Mouse (Mus musculus): ENCODE measurements at regions not wholly inside any gene's neighbourhood (a gene's known extent, or its start where the extent isn't known, plus 50 kb on each side); places are given as distances from the start of the nearest gene placed in this dataset.

DNA sequence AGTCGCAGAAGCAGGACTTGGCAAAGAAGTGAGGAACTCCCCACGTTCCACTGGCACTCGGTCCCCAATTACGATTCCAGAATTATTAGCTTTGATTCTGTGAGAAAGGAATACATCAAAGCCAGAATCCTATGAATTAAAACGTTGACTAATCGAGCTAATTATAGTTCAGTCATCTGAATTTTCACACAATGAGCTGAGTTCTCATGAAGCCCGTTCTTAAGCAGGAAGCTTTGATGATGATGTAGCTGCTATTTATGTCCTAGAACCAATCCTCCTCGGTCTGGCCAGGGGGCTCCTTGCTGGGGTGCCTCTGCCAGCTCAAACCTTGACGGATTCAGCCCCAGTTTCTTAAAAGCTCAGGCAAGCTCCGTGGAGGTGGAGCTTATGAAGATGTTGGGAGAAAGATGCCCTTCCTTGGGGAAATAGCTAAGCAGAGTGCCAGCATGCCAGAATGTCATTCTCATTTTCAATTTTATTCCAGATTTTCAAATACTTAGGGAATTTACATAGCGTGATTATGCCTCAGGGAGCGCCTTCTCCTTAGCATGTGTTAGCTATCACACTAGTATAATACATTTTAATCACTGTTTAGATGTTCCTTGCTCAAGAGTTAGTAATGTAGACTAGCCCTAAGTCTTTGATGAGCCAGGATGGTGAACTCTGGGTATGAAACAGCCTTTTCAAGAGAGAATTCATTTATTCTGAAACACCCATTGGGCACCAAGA, 65.5 kb upstream of the Ppm1b start:
- Histone ChIP-seq H3K4me3 (replicated peaks) (no peak overlapping the region), H3K4me1 (replicated peaks) (no peaks in the 10 kb centered on the region), H3K9ac (replicated peaks) (no peak overlapping the region), H3K36me3 (no peaks in the 10 kb centered on the region), H3K27ac (no peak overlapping the region), H3K27me3 (no peaks in the 10 kb centered on the region), H3K4me2 (no peak overlapping the region), H3K9me3 (no peaks in the 10 kb centered on the region)
- 73% methylated on average over 12 of the region's 12 CpGs for WGBS
- ATAC-seq (ENCODE audit: insufficient number of reproducible peaks, insufficient read depth, low FRiP score, low TSS enrichment, low read depth) = no peak

DNA sequence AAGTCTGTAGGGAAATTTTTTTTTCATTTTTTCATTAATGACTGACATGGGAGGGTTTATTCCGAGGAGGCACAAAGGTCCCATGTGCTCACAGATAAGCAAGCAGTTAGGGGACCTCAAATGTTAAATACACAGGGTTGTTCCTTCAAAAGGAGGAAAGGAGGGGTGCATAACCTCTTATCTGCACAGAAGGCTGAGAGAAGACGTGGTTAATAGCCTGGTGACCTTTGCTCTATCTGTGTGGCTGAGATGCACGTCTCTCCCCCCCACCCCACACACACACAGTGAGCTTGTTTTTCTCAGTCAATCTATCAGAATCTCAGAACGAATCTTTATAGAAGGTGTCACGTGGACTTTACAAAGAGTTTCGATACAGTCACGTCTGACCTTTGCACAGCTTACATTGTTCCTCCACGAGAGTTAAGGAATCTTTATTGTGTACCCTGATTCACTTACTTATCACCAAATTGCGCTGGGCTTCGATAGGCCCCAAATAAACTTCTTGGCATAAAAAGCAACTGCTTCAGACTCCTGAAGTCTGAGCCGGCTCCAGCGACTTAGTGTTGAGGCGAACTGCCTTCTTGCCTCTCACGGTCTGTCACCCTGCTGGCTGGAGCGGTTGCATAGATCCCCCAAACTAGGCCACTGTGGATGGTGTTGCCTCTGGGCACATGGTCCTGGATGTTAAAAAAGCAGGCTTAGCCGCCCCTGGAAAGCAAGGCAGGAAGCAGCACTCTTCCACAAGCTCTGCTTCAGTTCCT, 63.1 kb upstream of the Ppm1b start:
- H3K36me3 ChIP-seq = no peaks in the 10 kb centered on the region

DNA sequence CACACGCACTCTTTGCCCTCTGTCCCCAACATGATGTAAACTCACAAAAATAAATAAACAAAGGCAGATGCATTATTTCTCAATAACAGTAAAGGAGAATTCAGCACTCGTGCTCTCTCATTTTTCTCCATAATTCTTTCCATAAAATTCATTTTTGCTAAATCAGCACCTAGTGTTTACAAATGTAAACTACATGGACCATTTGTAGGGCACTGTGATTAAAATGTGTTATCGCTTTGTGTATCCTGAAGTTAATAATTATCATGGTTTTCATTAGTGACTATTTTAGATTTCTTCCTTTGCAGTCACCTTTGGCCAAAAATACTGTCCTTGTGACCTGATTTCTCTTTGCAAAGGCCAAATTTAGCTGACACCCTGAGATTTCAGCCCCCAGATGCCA, 61.0 kb upstream of the Ppm1b start:
- Histone ChIP-seq H3K4me3 (replicated peaks) (no peak overlapping the region), H3K4me2 (no peak overlapping the region), H3K36me3 (no peaks in the 10 kb centered on the region), H3K9me3 (no peaks in the 10 kb centered on the region), H3K27ac (no peak overlapping the region), H3K4me1 (replicated peaks) (no peaks in the 10 kb centered on the region), H3K27me3 (no peaks in the 10 kb centered on the region), H3K9ac (replicated peaks) (no peak overlapping the region)
- ATAC-seq (ENCODE audit: insufficient number of reproducible peaks, insufficient read depth, low FRiP score, low TSS enrichment, low read depth) = no peak
- 84% methylated on average over 3 of the region's 3 CpGs for WGBS

More for the DNA sequence above, 63.1 kb upstream of the Ppm1b start:
- no peak for ATAC-seq (ENCODE audit: insufficient number of reproducible peaks, insufficient read depth, low FRiP score, low TSS enrichment, low read depth)
- H3K4me1 ChIP-seq (replicated peaks) = no peaks in the 10 kb centered on the region
- H3K27ac ChIP-seq = no peak overlapping the region
- no peak overlapping the region for H3K4me2 ChIP-seq
- WGBS = 83% methylated on average over 16 of the region's 16 CpGs
- H3K4me3 ChIP-seq (replicated peaks) = no peak overlapping the region
- no peak overlapping the region for H3K9ac ChIP-seq (replicated peaks)
- no peaks in the 10 kb centered on the region for H3K9me3 ChIP-seq
- no peaks in the 10 kb centered on the region for H3K27me3 ChIP-seq

DNA sequence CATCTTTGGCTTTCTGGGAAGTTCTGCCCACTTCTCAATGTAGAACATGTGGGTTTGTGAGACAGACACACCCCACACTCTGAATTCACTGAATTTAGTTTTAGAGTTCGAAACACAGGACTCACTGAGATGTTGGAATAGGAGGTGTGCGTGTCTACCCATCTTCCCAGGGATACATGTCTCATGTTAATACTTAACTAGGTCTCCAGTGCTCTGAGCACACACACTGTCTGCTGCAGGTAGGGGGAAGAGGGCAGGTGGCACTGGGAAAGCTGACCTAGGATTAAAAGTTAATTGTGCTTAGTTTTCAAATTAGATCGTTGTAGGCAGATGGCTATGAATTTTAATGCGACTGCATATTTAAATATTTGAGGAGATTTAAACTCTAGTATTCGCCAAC, 60.0 kb upstream of the Ppm1b start:
- H3K9ac ChIP-seq (replicated peaks) = no peak overlapping the region
- no peaks in the 10 kb centered on the region for H3K4me1 ChIP-seq (replicated peaks)
- no peak overlapping the region for H3K4me2 ChIP-seq
- no peak overlapping the region for H3K4me3 ChIP-seq (replicated peaks)
- no peaks in the 10 kb centered on the region for H3K27me3 ChIP-seq
- WGBS = 86% methylated on average over 5 of the region's 5 CpGs
- no peaks in the 10 kb centered on the region for H3K36me3 ChIP-seq
- no peak for ATAC-seq (ENCODE audit: insufficient number of reproducible peaks, insufficient read depth, low FRiP score, low TSS enrichment, low read depth)
- no peak overlapping the region for H3K27ac ChIP-seq
- no peaks in the 10 kb centered on the region for H3K9me3 ChIP-seq

DNA sequence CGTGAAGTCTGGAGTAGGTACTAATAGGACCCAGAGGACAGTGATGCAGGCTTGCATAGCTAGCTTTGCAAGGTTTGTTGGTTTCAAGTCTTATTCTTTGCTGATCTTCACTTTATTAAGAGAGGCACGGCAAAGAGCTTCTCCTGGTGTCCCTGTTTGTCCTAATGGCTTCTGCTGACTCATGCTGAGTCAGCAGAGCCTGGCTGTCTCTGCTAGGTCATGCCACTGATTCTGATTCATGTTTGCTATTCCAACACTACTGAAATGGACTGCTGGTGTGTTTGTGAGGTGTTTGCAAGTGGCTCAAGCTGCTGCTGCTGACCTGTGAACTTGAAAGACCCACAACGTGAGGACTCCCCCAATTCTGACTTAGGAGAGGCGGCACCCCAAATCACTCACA, 58.1 kb upstream of the Ppm1b start:
- H3K4me2 ChIP-seq = no peak overlapping the region
- H3K27ac ChIP-seq = no peak overlapping the region
- H3K4me3 ChIP-seq (replicated peaks) = no peak overlapping the region
- no peaks in the 10 kb centered on the region for H3K9me3 ChIP-seq
- WGBS = 95% methylated on average over 4 of the region's 4 CpGs
- no peak overlapping the region for H3K9ac ChIP-seq (replicated peaks)
- H3K4me1 ChIP-seq (replicated peaks) = no peaks in the 10 kb centered on the region
- no peaks in the 10 kb centered on the region for H3K36me3 ChIP-seq
- no peak for ATAC-seq (ENCODE audit: insufficient number of reproducible peaks, insufficient read depth, low FRiP score, low TSS enrichment, low read depth)
- no peaks in the 10 kb centered on the region for H3K27me3 ChIP-seq

DNA sequence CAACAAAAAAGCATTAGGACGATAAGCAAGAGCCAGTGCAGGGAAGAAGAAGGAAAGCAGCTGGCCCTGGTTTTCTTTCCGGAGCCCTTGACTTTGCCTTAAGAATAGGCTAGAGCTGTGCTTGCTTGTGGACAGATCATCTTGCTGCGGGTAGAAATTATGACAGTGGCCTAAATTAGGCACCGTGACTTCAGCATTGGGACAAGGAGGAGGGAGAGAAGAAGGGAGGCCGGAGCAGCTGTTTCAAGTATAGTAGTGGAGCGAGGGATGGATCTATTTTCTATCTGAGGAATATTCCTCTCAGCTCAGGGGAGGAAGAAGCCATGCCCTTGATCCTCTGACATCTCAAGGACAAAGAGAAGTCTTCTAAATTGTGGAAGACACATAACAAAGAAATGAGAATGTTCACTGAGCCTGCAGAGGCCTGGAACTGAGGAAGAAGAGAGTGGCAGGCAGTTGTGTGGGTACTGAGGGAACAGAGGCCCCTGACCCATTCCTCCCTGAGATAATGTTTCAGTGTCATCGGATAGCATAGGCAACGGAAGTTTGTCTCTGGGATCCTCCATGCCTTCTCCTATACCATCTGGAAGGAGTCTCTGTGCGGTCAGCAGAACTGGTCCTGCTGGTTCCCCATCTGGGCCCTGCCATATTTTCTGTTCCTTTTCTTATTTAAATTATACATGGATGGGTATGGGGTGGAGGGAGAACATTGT, 52.8 kb upstream of the Ppm1b start:
- no peaks in the 10 kb centered on the region for H3K36me3 ChIP-seq
- H3K9me3 ChIP-seq = no peaks in the 10 kb centered on the region
- ATAC-seq (ENCODE audit: insufficient number of reproducible peaks, insufficient read depth, low FRiP score, low TSS enrichment, low read depth) = no peak
- H3K4me1 ChIP-seq (replicated peaks) = no peaks in the 10 kb centered on the region
- no peak overlapping the region for H3K4me3 ChIP-seq (replicated peaks)
- H3K27ac ChIP-seq = no peak overlapping the region
- H3K9ac ChIP-seq (replicated peaks) = no peak overlapping the region
- H3K4me2 ChIP-seq = no peak overlapping the region
- no peaks in the 10 kb centered on the region for H3K27me3 ChIP-seq
- WGBS = 86% methylated on average over 9 of the region's 9 CpGs
